Mouse (Mus musculus): ENCODE results near the gene Oas1g. TPM values are rescaled to one million over a fixed set of nuclear protein-coding genes. Genes with fewer than 3 reads are reported as not detected.
"Not testable (repeated sequence)": the region's sequence is repeated elsewhere in the genome, so short reads cannot be mapped to it uniquely, and the experiment has no call there.

Gene Oas1g
- 0.10 and 0.45 TPM in 2 replicates for polyA plus RNA-seq (2014; fragmentation: Nextera tagmentation; extraction: Ambion mirVana)

DNA sequence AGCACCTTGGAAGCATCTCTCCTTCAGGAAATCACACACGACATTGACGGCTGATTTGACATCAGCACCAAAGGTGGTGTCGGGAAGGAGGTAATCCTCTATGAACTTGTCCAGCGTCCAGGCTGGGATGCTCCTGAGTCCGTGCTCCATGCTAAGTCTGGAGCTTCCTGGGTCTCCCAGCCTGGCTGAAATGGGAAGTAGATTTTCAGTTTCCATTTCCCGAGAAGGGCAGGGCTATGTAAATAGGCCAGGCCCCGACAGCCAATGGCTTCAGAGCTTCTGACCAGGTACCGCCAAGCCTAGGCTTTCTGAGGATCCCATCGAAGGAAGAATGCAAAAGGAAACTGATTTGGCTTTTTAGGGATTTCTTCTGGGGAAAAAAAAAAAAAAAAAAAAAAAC, at the start of gene Oas1g:
Gene Oas1g, minus strand, starts transcription at position 201 of the 400 bp plus-strand sequence.
- not testable (repeated sequence) for H3K4me1 ChIP-seq (ENCODE audit: control insufficient read depth, insufficient read depth, low read length); H3K27ac ChIP-seq (ENCODE audit: low read depth, low read length); H3K36me3 ChIP-seq (ENCODE audit: control insufficient read depth, insufficient read depth, low read length); H3K9ac ChIP-seq (ENCODE audit: low read depth, low read length); ATAC-seq (ENCODE audit: low FRiP score, low TSS enrichment); H3K4me2 ChIP-seq (replicated peaks; ENCODE audit: low read depth, low read length); H3K4me3 ChIP-seq (ENCODE audit: low read length); H3K27me3 ChIP-seq (ENCODE audit: control insufficient read depth, insufficient read depth, low read length); H3K9me3 ChIP-seq (ENCODE audit: control insufficient read depth, low read length)
- 21% methylated on average over 6 of the region's 9 CpGs for WGBS

DNA sequence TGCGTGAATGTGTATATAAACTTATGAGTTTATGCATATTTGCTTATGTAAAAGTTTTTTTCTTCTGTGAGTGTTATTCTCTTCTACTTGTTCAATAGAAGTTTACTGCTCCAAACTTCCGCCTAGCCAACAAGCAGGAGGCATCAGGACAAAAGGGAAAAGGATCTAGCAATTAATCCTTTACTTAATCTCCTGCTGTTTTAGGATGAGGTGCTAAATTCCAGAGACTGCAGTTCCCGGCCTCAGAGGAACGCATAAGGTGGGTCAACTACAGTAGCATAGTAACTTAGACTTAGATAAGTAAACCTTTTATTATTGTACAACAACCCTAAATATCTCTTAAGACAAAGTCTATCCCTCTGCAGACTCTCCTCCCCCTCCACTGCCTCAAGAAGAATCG, 46.6 kb upstream of the Oas1g start:
- H3K36me3 ChIP-seq (ENCODE audit: control insufficient read depth, insufficient read depth, low read length): no peaks in the 10 kb centered on the region
- no peaks in the 10 kb centered on the region for H3K9me3 ChIP-seq (ENCODE audit: control insufficient read depth, low read length)
- WGBS: 20% methylated on average over 5 of the region's 5 CpGs
- no peak overlapping the region for H3K4me3 ChIP-seq (ENCODE audit: low read length)
- H3K27ac ChIP-seq (ENCODE audit: low read depth, low read length): no peak overlapping the region
- no peak overlapping the region for H3K9ac ChIP-seq (ENCODE audit: low read depth, low read length)
- ATAC-seq (ENCODE audit: low FRiP score, low TSS enrichment): no peak
- no peak overlapping the region for H3K4me2 ChIP-seq (replicated peaks; ENCODE audit: low read depth, low read length)
- H3K4me1 ChIP-seq (ENCODE audit: control insufficient read depth, insufficient read depth, low read length): no peaks in the 10 kb centered on the region
- no peaks in the 10 kb centered on the region for H3K27me3 ChIP-seq (ENCODE audit: control insufficient read depth, insufficient read depth, low read length)

DNA sequence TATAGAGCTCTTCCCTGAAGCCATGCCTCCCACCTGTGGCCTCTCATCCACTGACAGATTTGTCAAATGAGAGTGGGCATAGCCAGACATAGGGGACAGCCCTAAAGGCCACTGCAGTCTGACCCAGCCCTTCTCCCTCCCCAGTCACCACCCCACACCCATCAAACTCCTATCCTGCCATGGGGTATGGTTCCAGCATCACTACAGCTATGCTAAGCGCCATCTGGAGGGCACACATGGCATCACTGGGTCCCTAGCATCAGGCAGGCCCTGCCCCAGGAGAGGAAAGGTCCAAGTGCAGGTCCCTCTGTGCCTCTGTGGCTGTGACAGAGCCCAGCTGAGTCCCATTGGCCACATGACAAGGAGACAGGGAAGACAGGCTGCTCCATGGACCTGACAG, 39.6 kb upstream of the Oas1g start:
- Histone ChIP-seq H3K27ac (ENCODE audit: low read depth, low read length) (no peak overlapping the region), H3K9me3 (ENCODE audit: control insufficient read depth, low read length) (no peaks in the 10 kb centered on the region), H3K27me3 (ENCODE audit: control insufficient read depth, insufficient read depth, low read length) (no peaks in the 10 kb centered on the region), H3K4me1 (ENCODE audit: control insufficient read depth, insufficient read depth, low read length) (no peaks in the 10 kb centered on the region), H3K4me2 (replicated peaks; ENCODE audit: low read depth, low read length) (no peak overlapping the region), H3K36me3 (ENCODE audit: control insufficient read depth, insufficient read depth, low read length) (no peaks in the 10 kb centered on the region), H3K4me3 (ENCODE audit: low read length) (no peak overlapping the region), H3K9ac (ENCODE audit: low read depth, low read length) (no peak overlapping the region)
- no peak for ATAC-seq (ENCODE audit: low FRiP score, low TSS enrichment)
- WGBS: 18% methylated on average over 1 of the region's 1 CpGs

DNA sequence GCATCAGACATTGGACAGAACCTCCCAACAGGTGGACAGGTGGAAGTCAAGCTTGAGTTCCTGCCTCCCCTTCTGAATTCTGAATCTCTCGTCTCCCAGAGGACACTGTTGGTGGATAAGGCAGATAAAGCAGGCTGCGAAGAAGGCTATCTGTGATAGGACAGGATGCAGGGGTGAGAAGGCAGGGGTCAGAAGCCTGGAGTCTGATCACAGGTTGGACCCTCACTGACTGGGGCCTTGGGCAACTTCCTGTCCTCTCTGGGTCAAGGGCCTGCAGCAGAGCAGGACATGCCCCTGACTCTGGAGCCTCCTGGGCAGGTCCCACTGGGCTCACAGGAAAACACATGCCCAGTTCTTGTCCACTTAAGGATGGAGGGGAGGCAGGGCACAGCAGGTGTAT, 38.9 kb upstream of the Oas1g start:
- H3K27ac ChIP-seq (ENCODE audit: low read depth, low read length); H3K36me3 ChIP-seq (ENCODE audit: control insufficient read depth, insufficient read depth, low read length); ATAC-seq (ENCODE audit: low FRiP score, low TSS enrichment); H3K4me1 ChIP-seq (ENCODE audit: control insufficient read depth, insufficient read depth, low read length); H3K9ac ChIP-seq (ENCODE audit: low read depth, low read length); H3K4me3 ChIP-seq (ENCODE audit: low read length); H3K4me2 ChIP-seq (replicated peaks; ENCODE audit: low read depth, low read length); H3K9me3 ChIP-seq (ENCODE audit: control insufficient read depth, low read length); H3K27me3 ChIP-seq (ENCODE audit: control insufficient read depth, insufficient read depth, low read length): not testable (repeated sequence)
- WGBS: 62% methylated on average over 2 of the region's 2 CpGs

DNA sequence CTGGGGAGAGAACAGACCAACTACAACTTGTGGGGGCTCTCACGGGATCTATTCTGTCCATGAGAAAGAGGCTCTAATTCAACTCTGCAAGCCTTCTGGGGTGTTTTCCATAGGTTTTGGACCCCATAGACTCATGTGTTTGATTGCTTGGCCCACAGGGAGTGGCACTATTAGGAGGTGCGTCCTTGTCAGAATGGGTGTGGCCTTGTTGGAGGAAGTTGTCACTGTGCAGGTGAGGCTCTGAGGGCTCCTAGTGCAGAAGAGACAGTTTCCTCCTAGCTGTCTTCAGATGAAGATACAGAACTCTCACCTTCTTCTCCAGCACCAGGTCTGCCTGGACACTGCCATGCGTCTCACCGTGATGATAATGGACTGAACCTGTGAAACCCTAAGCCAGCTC, 37.1 kb upstream of the Oas1g start:
- not testable (repeated sequence) for ATAC-seq (ENCODE audit: low FRiP score, low TSS enrichment); H3K4me3 ChIP-seq (ENCODE audit: low read length)
- WGBS: 79% methylated on average over 4 of the region's 4 CpGs

DNA sequence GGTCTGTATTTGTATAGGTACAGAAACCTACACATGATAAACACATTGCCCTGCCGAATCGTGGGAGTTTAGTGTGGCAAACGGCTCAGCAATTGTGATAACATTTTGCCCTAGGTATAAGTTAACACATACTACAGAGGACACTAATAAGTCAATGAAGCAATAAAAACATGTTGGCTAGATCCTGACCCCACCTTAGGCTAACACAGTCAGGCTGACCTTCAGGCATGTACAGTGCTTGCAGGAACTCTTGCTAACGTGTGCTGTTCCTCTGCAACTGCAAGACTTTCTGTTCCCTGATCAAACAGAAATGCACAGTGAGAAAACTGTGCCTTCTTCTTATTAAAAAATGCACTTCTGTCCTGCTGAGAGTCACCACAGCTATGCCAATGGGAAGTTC, 36.6 kb upstream of the Oas1g start:
- H3K9ac ChIP-seq (ENCODE audit: low read depth, low read length): no peak overlapping the region
- no peak overlapping the region for H3K27ac ChIP-seq (ENCODE audit: low read depth, low read length)
- H3K4me2 ChIP-seq (replicated peaks; ENCODE audit: low read depth, low read length): no peak overlapping the region
- H3K9me3 ChIP-seq (ENCODE audit: control insufficient read depth, low read length): no peaks in the 10 kb centered on the region
- H3K27me3 ChIP-seq (ENCODE audit: control insufficient read depth, insufficient read depth, low read length): no peaks in the 10 kb centered on the region
- H3K36me3 ChIP-seq (ENCODE audit: control insufficient read depth, insufficient read depth, low read length): no peaks in the 10 kb centered on the region
- no peak for ATAC-seq (ENCODE audit: low FRiP score, low TSS enrichment)
- 60% methylated on average over 4 of the region's 4 CpGs for WGBS
- no peak overlapping the region for H3K4me3 ChIP-seq (ENCODE audit: low read length)
- H3K4me1 ChIP-seq (ENCODE audit: control insufficient read depth, insufficient read depth, low read length): no peaks in the 10 kb centered on the region

More for the DNA sequence above, 37.1 kb upstream of the Oas1g start:
- H3K36me3 ChIP-seq (ENCODE audit: control insufficient read depth, insufficient read depth, low read length); H3K4me1 ChIP-seq (ENCODE audit: control insufficient read depth, insufficient read depth, low read length); H3K27ac ChIP-seq (ENCODE audit: low read depth, low read length); H3K27me3 ChIP-seq (ENCODE audit: control insufficient read depth, insufficient read depth, low read length); H3K4me2 ChIP-seq (replicated peaks; ENCODE audit: low read depth, low read length); H3K9ac ChIP-seq (ENCODE audit: low read depth, low read length); H3K9me3 ChIP-seq (ENCODE audit: control insufficient read depth, low read length): not testable (repeated sequence)

DNA sequence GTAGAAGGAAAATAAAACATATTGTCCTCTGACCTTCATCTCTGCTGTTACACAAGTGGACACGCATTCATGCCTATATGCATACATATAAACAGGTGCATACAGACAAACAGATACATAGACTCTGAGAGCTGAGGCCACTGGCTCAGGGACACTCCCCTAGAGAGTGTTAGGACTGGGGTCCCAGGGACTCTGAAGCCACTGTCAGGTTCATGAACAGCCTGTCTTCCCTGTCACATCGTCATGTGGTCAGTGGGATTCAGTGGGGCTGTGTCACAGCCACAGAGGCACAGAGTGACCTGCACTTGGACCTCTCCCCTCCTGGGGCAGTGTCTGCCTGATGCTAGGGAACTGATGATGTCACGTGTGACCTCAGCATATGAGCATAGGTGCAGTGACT, 32.9 kb upstream of the Oas1g start:
- no peaks in the 10 kb centered on the region for H3K36me3 ChIP-seq (ENCODE audit: control insufficient read depth, insufficient read depth, low read length)
- no peak for ATAC-seq (ENCODE audit: low FRiP score, low TSS enrichment)
- no peak overlapping the region for H3K4me2 ChIP-seq (replicated peaks; ENCODE audit: low read depth, low read length)
- no peaks in the 10 kb centered on the region for H3K9me3 ChIP-seq (ENCODE audit: control insufficient read depth, low read length)
- no peaks in the 10 kb centered on the region for H3K27me3 ChIP-seq (ENCODE audit: control insufficient read depth, insufficient read depth, low read length)
- no peak overlapping the region for H3K9ac ChIP-seq (ENCODE audit: low read depth, low read length)
- 77% methylated on average over 3 of the region's 3 CpGs for WGBS
- no peaks in the 10 kb centered on the region for H3K4me1 ChIP-seq (ENCODE audit: control insufficient read depth, insufficient read depth, low read length)
- no peak overlapping the region for H3K27ac ChIP-seq (ENCODE audit: low read depth, low read length)
- no peak overlapping the region for H3K4me3 ChIP-seq (ENCODE audit: low read length)

DNA sequence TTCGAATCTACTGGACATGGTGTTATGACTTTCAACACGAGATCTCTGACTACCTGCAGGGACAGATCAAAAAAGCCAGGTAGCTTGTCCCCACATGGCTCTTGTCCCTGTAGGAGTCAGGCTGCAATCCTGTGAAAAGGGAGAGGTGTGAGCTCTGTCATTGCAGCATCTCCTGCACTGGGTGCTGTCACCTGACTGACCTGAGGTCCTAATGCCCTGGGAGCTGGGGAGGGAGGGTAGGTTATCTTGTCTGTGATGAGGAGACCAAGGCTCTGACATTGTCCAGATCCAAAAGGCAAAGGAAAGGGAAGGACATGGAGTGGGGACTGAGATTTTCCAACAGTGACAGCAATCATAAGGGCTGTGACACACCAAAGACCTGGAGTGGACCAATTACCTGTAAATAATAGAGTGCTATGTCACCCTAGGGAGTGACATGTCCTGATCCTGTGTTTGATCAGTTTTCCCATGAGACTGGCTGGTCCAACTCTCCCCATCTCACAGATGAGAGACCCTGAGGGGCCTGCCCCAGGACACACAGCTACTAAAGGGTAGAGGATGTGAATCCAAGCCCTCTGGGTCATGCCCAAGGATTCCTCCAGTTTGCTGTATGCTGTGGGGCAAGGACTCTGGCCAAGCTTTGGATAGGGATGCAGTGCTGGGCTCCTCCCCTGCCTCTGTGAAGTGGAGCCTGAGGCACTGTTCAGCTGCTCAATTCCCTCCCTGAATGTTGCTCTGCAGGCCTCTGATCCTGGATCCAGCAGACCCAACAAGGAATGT, 31.9 kb upstream of the Oas1g start:
- ATAC-seq (ENCODE audit: low FRiP score, low TSS enrichment); H3K27ac ChIP-seq (ENCODE audit: low read depth, low read length); H3K4me3 ChIP-seq (ENCODE audit: low read length); H3K36me3 ChIP-seq (ENCODE audit: control insufficient read depth, insufficient read depth, low read length); H3K4me1 ChIP-seq (ENCODE audit: control insufficient read depth, insufficient read depth, low read length); H3K27me3 ChIP-seq (ENCODE audit: control insufficient read depth, insufficient read depth, low read length); H3K9ac ChIP-seq (ENCODE audit: low read depth, low read length); H3K9me3 ChIP-seq (ENCODE audit: control insufficient read depth, low read length); H3K4me2 ChIP-seq (replicated peaks; ENCODE audit: low read depth, low read length): not testable (repeated sequence)
- 67% methylated on average over 2 of the region's 2 CpGs for WGBS

DNA sequence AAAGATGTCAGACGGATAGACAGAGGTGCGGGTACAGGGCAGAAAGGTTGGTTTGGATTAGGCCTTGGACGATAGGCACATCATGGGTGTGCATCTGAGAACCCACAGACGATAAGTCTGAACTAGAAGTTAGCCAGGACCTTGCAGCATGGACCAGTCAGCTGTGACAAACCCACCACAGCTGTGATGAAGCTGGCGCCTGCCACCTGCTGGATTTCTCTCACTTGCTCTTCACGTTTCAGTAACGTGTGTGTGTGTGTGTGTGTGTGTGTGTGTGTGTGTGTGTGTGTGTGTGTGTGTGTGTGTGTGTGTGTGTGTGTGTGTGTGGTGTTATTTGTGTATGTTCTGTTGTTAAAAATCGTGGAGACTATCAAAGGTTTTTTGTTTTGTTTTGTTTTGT, 26.8 kb upstream of the Oas1g start, which contains the start of gene Oas1d:
Gene Oas1d, plus strand, starts transcription at position 333 of the 400 bp plus-strand sequence.
- H3K4me2 ChIP-seq (replicated peaks; ENCODE audit: low read depth, low read length); ATAC-seq (ENCODE audit: low FRiP score, low TSS enrichment); H3K36me3 ChIP-seq (ENCODE audit: control insufficient read depth, insufficient read depth, low read length); H3K4me1 ChIP-seq (ENCODE audit: control insufficient read depth, insufficient read depth, low read length); H3K27ac ChIP-seq (ENCODE audit: low read depth, low read length); H3K4me3 ChIP-seq (ENCODE audit: low read length); H3K27me3 ChIP-seq (ENCODE audit: control insufficient read depth, insufficient read depth, low read length); H3K9me3 ChIP-seq (ENCODE audit: control insufficient read depth, low read length); H3K9ac ChIP-seq (ENCODE audit: low read depth, low read length): not testable (repeated sequence)
- 41% methylated on average over 8 of the region's 8 CpGs for WGBS

Data from kidney, embryonic 14.5 days (tissue).